20 mouse cellular contexts compared by ENCODE assay signal in the genomic region with DNA sequence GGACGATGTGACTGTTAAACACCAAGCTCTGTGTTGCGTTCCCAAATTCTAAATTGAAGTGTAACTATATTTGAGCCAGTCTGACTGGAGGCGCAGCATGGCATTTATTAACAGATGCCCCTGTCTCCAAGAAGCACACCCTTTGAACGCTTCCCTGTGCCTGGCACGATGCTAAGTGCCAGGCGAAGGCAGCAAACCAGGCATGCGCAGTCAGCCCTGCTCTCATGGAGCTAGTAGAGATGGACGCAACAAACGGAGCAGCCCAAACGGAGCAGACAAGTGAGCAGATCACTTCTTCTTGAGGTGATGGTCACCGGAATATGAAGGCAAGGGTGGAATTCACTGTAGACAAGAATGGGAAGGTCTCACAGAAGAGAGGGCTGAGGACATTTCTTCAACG. TPM values are rescaled to one million over a fixed set of nuclear protein-coding genes. Genes with fewer than 3 reads are reported as not detected.
DNase-seq lines count a peak whose midpoint lies in the region; ATAC-seq and TF ChIP-seq lines count a peak whose summit lies in the region.
"Had no signal": no experiment of that assay in that cellular context is flagged by ENCODE, and none has a peak within 500 bp of the region (broad histone marks: within the 10 kb centered on the region; RNA-seq: fewer than 3 reads in every experiment).

No protein-coding gene starts in this region.

- intact Hi-C loops in left cerebral cortex, postnatal 4 days (cut with DNase I): no loop called here

- H3K4me2 ChIP-seq in heart, embryonic 11.5 days: peak overlapping the region; percentile 6; the same call in 1 of the 2 replicates
- H3K4me2 ChIP-seq: embryonic facial prominence, embryonic 12.5 days; hindbrain, embryonic 15.5 days; limb, embryonic 12.5 days had no signal

- no peak for TF ChIP-seq CTCF in layer of hippocampus, adult 2 months (conservative IDR thresholded peaks at IDR 0.05)

- no peak overlapping the region for H3K9ac ChIP-seq in heart, embryonic 11.5 days (ENCODE audit: low read depth, low read length)
- H3K9ac ChIP-seq: embryonic facial prominence, embryonic 12.5 days; hindbrain, embryonic 15.5 days; limb, embryonic 12.5 days; liver, postnatal 0 days had no signal

- no peak overlapping the region for H3K27ac ChIP-seq in heart, embryonic 11.5 days (ENCODE audit: low read depth, low read length)
- no peak overlapping the region for H3K27ac ChIP-seq in embryonic facial prominence, embryonic 10.5 days (replicated peaks)
- no peak overlapping the region for H3K27ac ChIP-seq in layer of hippocampus, adult 2 months
- H3K27ac ChIP-seq: embryonic facial prominence, embryonic 12.5 days; forebrain, embryonic 10.5 days; gastrocnemius, adult 2 months; hindbrain, embryonic 15.5 days; limb, embryonic 12.5 days; macrophage had no signal

- no peak for ATAC-seq in heart, embryonic 11.5 days (replicated peaks; ENCODE audit: insufficient number of reproducible peaks, low FRiP score, low TSS enrichment)
- ATAC-seq: liver, postnatal 0 days had no signal

- no peak for DNase-seq in heart, postnatal 4 days
- DNase-seq in left cerebral cortex, postnatal 4 days: peak; percentile 29
- DNase-seq in left cerebral cortex, adult 9 months (ENCODE audit: low spot score in 2 of 2): no peak
- DNase-seq in embryonic facial prominence, embryonic 10.5 days (ENCODE audit: low spot score): peak; percentile 28
- peak; percentile 18 to 34 for DNase-seq in kidney, postnatal 25 days
- DNase-seq in right cerebral cortex, postnatal 10 days (ENCODE audit: low spot score in 2 of 2): no peak
- no peak for DNase-seq in layer of hippocampus, adult 2 months (ENCODE audit: low spot score in 2 of 2)
- DNase-seq: adrenal gland, postnatal 25 days; cerebellum, adult 11 months; gastrocnemius, adult 2 months; liver, postnatal 0 days had no signal

- H3K9me3 ChIP-seq in heart, embryonic 11.5 days (replicated peaks; ENCODE audit: control insufficient read depth, low read length): no peaks in the 10 kb centered on the region
- H3K9me3 ChIP-seq in embryonic facial prominence, embryonic 10.5 days: no peaks in the 10 kb centered on the region
- H3K9me3 ChIP-seq: embryonic facial prominence, embryonic 12.5 days; forebrain, embryonic 10.5 days; hindbrain, embryonic 15.5 days; limb, embryonic 12.5 days had no signal

- no peak overlapping the region for H3K4me3 ChIP-seq in heart, embryonic 11.5 days (ENCODE audit: low read depth, low read length)
- H3K4me3 ChIP-seq in embryonic facial prominence, embryonic 10.5 days: no peak overlapping the region
- no peak overlapping the region for H3K4me3 ChIP-seq in layer of hippocampus, adult 2 months
- H3K4me3 ChIP-seq: embryonic facial prominence, embryonic 12.5 days; forebrain, embryonic 10.5 days; gastrocnemius, adult 2 months; hindbrain, embryonic 15.5 days; limb, embryonic 12.5 days had no signal

- peaks cover 7% of the 10 kb centered on the region; the same call in 1 of the 2 replicates for H3K4me1 ChIP-seq in heart, embryonic 11.5 days (ENCODE audit: control insufficient read depth, insufficient read depth, low read length)
- peaks cover 10% of the 10 kb centered on the region for H3K4me1 ChIP-seq in embryonic facial prominence, embryonic 10.5 days

- H3K36me3 ChIP-seq in heart, embryonic 11.5 days (ENCODE audit: control insufficient read depth, insufficient read depth, low read length): no peaks in the 10 kb centered on the region
- H3K36me3 ChIP-seq in embryonic facial prominence, embryonic 10.5 days (replicated peaks): no peaks in the 10 kb centered on the region
- H3K36me3 ChIP-seq: embryonic facial prominence, embryonic 12.5 days; forebrain, embryonic 10.5 days; hindbrain, embryonic 15.5 days; limb, embryonic 12.5 days had no signal

- WGBS in heart, embryonic 11.5 days (ENCODE audit: insufficient replicate concordance): 22% methylated on average over 12 of the region's 12 CpGs
- WGBS in embryonic facial prominence, embryonic 10.5 days: 12% methylated on average over 12 of the region's 12 CpGs

- H3K27me3 ChIP-seq in heart, embryonic 11.5 days (ENCODE audit: control insufficient read depth, insufficient read depth, low read length): peaks cover 30% of the 10 kb centered on the region
- peaks cover 83% of the 10 kb centered on the region for H3K27me3 ChIP-seq in embryonic facial prominence, embryonic 10.5 days (replicated peaks; ENCODE audit: low read depth, poor library complexity, severe bottlenecking)

RNA-seq across cellular contexts. Expression of gene Tcf21, which starts 8.1 kb away (rescaled TPM):
- polyA plus RNA-seq in heart, embryonic 11.5 days (2014; fragmentation: Nextera tagmentation; extraction: Ambion mirVana): 81.8 and 84.8 TPM in 2 replicates
- 10 to 100 TPM; 38.6 to 44.5 TPM for total RNA-seq in heart, postnatal 4 days (2021)
- total RNA-seq in left cerebral cortex, postnatal 4 days (2021): not detected
- polyA plus RNA-seq in embryonic facial prominence, embryonic 10.5 days (2016; fragmentation: Nextera tagmentation; extraction: Ambion mirVana): 4.8 and 5.0 TPM in 2 replicates
- total RNA-seq in layer of hippocampus, adult 2 months (2021): not detected
- total RNA-seq: gastrocnemius, adult 2 months; layer of hippocampus, postnatal 10 days; MEL; neutrophil, adult 5-6 weeks had no signal
- polyA plus RNA-seq: forebrain, embryonic 10.5 days; macrophage had no signal

Comparison
In these comparisons a context has a peak if more than half of its experiments do, and no peak if none do; other contexts are left out.
1. DNase-seq: peak in left cerebral cortex, postnatal 4 days (single experiment), embryonic facial prominence, embryonic 10.5 days (single experiment) and kidney, postnatal 25 days (2 of 2); none in heart, postnatal 4 days (single experiment), left cerebral cortex, adult 9 months (0 of 2), right cerebral cortex, postnatal 10 days (0 of 2) and layer of hippocampus, adult 2 months (0 of 2).
2. RNA of gene Tcf21, which starts 8.1 kb away (total RNA-seq): 38.6 to 44.5 TPM in heart, postnatal 4 days; not detected in left cerebral cortex, postnatal 4 days and not detected in layer of hippocampus, adult 2 months; every median in the first group is over 10 times any median in the second.